Mouse (Mus musculus) cerebellum, adult 2 months (tissue): ENCODE measurements at regions not wholly inside any gene's neighbourhood (a gene's known extent, or its start where the extent isn't known, plus 50 kb on each side); places are given as distances from the start of the nearest gene placed in this dataset.
A peak's percentile ranks its signal among the peaks of the same experiment; 100 is the strongest.

Experiments used
- DNase-seq, 2 experiments: peaks; one replicate each; pipeline ENCODE4 v3.0.0; 2021
- H3K27ac ChIP-seq: fragments of 200-500 bp; 2 replicates; pipeline ENCODE4 v1.5.1; 2012; ENCODE audit warnings: low read length, control low read depth, inconsistent platforms; ENCODE audit not compliant: insufficient read depth
- H3K27me3 ChIP-seq: fragments of 200-500 bp; 2 replicates; pipeline ENCODE4 v1.6.1; 2012; ENCODE audit warnings: inconsistent platforms, mild to moderate bottlenecking, low read length, moderate library complexity; ENCODE audit not compliant: control insufficient read depth, insufficient read depth
- H3K4me1 ChIP-seq: fragments of 200-500 bp; 2 replicates; pipeline ENCODE4 v1.6.1; 2011; ENCODE audit warnings: low read length; ENCODE audit not compliant: control insufficient read depth, insufficient read depth
- H3K4me3 ChIP-seq: fragments of 200-500 bp; replicated peaks from 2 replicates; pipeline ENCODE3; 2011; ENCODE audit warnings: mild to moderate bottlenecking, low read depth, low read length, control low read depth; ENCODE audit not compliant: insufficient read depth
- CTCF ChIP-seq: fragments of 200-500 bp; IDR thresholded peaks from 2 replicates; pipeline ENCODE4 v1.5.1; 2011; ENCODE audit warnings: low read depth, mild to moderate bottlenecking, control low read depth, low read length, moderate library complexity, borderline replicate concordance; ENCODE audit not compliant: insufficient read depth
- POLR2A ChIP-seq: fragments of 200-500 bp; IDR thresholded peaks from 2 replicates; pipeline ENCODE4 v1.6.1; 2011; ENCODE audit warnings: low read length, control low read depth, borderline replicate concordance; ENCODE audit not compliant: insufficient read depth
- WGBS: fragments of 180-500 bp; shearing (Covaris S2); methylation state at CpG from one replicate; pipeline ENCODE4 v1.1.7; 2018; 5-methylcytosine and 5-hydroxymethylcytosine counted together

- no peaks in the 10 kb centered on the region for H3K27me3 ChIP-seq
- H3K27ac ChIP-seq, result no peak overlapping the region
- no peak for TF ChIP-seq POLR2A
- no peak for TF ChIP-seq CTCF
These were observed 390.6 kb upstream of the Castor2 start for GRCm38 (mm10) chr5:133708881-133709280.

GRCm38 (mm10) chr5:133686206-133686605, 413.3 kb upstream of the Castor2 start:
- H3K4me3 ChIP-seq, result no peak overlapping the region

More at GRCm38 (mm10) chr5:133708881-133709280, 390.6 kb upstream of the Castor2 start:
- Histone ChIP-seq H3K4me3 (no peak overlapping the region), H3K4me1 (no peaks in the 10 kb centered on the region)
- 66% methylated on average over 8 of the region's 8 CpGs for WGBS
- no peak for DNase-seq

GRCm38 (mm10) chr5:133683021-133683420, 416.5 kb upstream of the Castor2 start:
- no peaks in the 10 kb centered on the region for H3K27me3 ChIP-seq
- no peaks in the 10 kb centered on the region for H3K4me1 ChIP-seq
- no peak overlapping the region for H3K27ac ChIP-seq
- no peak for DNase-seq
- WGBS, result 47% methylated on average over 10 of the region's 10 CpGs
- no peak for TF ChIP-seq POLR2A
- no peak overlapping the region for H3K4me3 ChIP-seq

More at GRCm38 (mm10) chr5:133686206-133686605, 413.3 kb upstream of the Castor2 start:
- no peak for DNase-seq
- Histone ChIP-seq H3K4me1 (no peaks in the 10 kb centered on the region), H3K27me3 (no peaks in the 10 kb centered on the region), H3K27ac (no peak overlapping the region)
- WGBS, result 93% methylated on average over 2 of the region's 2 CpGs
- TF ChIP-seq CTCF, result no peak
- TF ChIP-seq POLR2A, result no peak

GRCm38 (mm10) chr5:133676791-133677450, 422.6 kb upstream of the Castor2 start:
- Histone ChIP-seq H3K27ac (no peak overlapping the region), H3K27me3 (no peaks in the 10 kb centered on the region), H3K4me3 (no peak overlapping the region), H3K4me1 (peaks cover 12% of the 10 kb centered on the region)
- TF ChIP-seq POLR2A, result no peak
- TF ChIP-seq CTCF, result no peak
- 11% methylated on average over 15 of the region's 15 CpGs for WGBS
- peak; percentile 40 to 44 for DNase-seq

GRCm38 (mm10) chr5:133675636-133676035, 423.9 kb upstream of the Castor2 start:
- DNase-seq, result no peak
- no peak overlapping the region for H3K27ac ChIP-seq
- no peak for TF ChIP-seq POLR2A
- TF ChIP-seq CTCF, result no peak
- no peak overlapping the region for H3K4me3 ChIP-seq
- WGBS, result 97% methylated on average over 3 of the region's 3 CpGs
- H3K27me3 ChIP-seq, result no peaks in the 10 kb centered on the region
- H3K4me1 ChIP-seq, result peaks cover 12% of the 10 kb centered on the region

- no peak overlapping the region for H3K27ac ChIP-seq
- 48% methylated on average over 6 of the region's 6 CpGs for WGBS
- H3K27me3 ChIP-seq, result no peaks in the 10 kb centered on the region
- H3K4me3 ChIP-seq, result no peak overlapping the region
- H3K4me1 ChIP-seq, result no peaks in the 10 kb centered on the region
- TF ChIP-seq CTCF, result peak; percentile 61; the same call in 1 of the 2 replicates
- TF ChIP-seq POLR2A, result no peak
- peak; percentile 51 to 65 for DNase-seq
These were observed 433.0 kb upstream of the Castor2 start for GRCm38 (mm10) chr5:133666473-133666872.

GRCm38 (mm10) chr5:133662474-133663256, 436.8 kb upstream of the Castor2 start:
- 93% methylated on average over 7 of the region's 7 CpGs for WGBS
- TF ChIP-seq CTCF (no peak), POLR2A (no peak)
- no peak overlapping the region for H3K4me3 ChIP-seq
- H3K27ac ChIP-seq, result no peak overlapping the region
- no peaks in the 10 kb centered on the region for H3K4me1 ChIP-seq
- H3K27me3 ChIP-seq, result no peaks in the 10 kb centered on the region
- DNase-seq, result no peak

GRCm38 (mm10) chr5:133660351-133660750, 439.2 kb upstream of the Castor2 start:
- no peak for DNase-seq
- no peak for TF ChIP-seq CTCF
- TF ChIP-seq POLR2A, result no peak
- H3K4me1 ChIP-seq, result no peaks in the 10 kb centered on the region
- H3K27me3 ChIP-seq, result no peaks in the 10 kb centered on the region; the same call in 1 of the 2 replicates
- WGBS, result 93% methylated on average over 11 of the region's 11 CpGs
- no peak overlapping the region for H3K27ac ChIP-seq
- H3K4me3 ChIP-seq, result no peak overlapping the region
